Mouse (Mus musculus): ENCODE data around the gene Mxd1. TPM values are rescaled to one million over a fixed set of nuclear protein-coding genes. Genes with fewer than 3 reads are reported as not detected.
A peak's percentile ranks its signal among the peaks of the same experiment; 100 is the strongest.

Mxd1 gene
- 1 to 10 TPM; 2.7 to 3.0 TPM for total RNA-seq (2021)
- long read RNA-seq, experiment 1, full-length matches to known transcripts, result 2 of 2 reads
- long read RNA-seq, experiment 1, partial matches to known transcripts, result 0 of 2 reads
- long read RNA-seq, experiment 1, other reads (novel, unspliced or antisense), result 0 of 2 reads
- long read RNA-seq, experiment 2, full-length matches to known transcripts, result 3 of 7 reads
- long read RNA-seq, experiment 2, partial matches to known transcripts, result 0 of 7 reads
- long read RNA-seq, experiment 2, other reads (novel, unspliced or antisense), result 4 of 7 reads

GRCm38 (mm10) chr6:86668580-86669239 lies at the start of gene Mxd1:
Mxd1 (minus strand) TSS chr6:86669161.
- DNase-seq, result no peak

DNA sequence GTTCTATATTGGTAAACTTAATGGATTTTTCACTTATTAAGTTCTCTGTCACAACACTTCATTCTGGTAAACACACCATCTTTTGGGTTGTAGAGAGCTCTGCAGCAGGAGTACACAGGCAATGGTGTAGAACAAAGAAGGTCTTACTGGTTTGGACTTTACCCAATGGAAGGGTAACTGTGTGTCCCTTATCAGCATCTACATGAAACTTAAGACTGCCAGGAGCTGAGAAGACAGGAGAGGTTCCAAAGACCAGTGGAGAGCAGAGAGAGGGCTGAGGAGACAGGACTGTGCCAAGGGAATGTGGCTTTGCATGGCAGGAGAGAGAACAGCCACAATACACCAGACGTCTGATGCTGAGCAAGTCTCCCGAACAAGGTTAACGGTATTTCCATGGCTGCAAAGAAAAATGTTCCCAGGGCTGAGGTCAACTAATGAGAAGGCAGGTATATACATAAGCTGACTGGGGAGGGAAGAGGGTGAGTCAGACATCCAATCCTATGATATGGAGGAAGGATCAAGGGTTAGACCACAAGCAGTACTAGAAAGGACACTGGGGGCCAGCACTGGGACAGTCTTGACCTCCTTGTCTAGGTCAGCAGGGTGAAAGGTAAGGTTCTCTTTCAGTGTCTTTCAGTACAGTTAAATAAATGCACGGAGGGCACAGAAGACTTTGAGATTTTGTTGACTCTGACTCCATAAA lies 39.3 kb upstream of the Mxd1 start:
- DNase-seq, result no peak

GRCm38 (mm10) chr6:86702577-86702976 lies 33.6 kb upstream of the Mxd1 start:
- DNase-seq, result no peak

- DNase-seq, result no peak
Measured at GRCm38 (mm10) chr6:86697903-86698302, 28.9 kb upstream of the Mxd1 start.

- no peak for DNase-seq
Measured at GRCm38 (mm10) chr6:86696213-86696612, 27.3 kb upstream of the Mxd1 start.

DNA sequence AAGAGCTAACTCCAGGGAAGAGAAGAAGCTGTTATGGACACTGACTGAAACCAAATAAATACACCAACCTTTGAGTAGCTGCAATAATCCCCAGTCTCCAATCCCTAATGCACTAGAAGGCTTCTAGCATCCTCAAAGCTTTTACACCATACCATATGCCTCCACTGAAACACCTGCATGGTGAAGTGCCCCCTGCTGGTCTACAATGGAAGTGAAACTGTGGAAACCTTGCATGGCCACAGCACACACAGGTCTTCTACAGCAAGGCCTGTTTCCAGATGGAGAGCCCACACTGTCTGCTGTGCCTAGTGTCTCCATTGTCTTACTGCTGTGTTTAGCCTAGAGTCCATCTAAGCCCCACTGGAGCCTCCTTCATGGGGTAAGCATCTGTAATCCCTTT lies 25.5 kb upstream of the Mxd1 start:
- no peak for DNase-seq

DNA sequence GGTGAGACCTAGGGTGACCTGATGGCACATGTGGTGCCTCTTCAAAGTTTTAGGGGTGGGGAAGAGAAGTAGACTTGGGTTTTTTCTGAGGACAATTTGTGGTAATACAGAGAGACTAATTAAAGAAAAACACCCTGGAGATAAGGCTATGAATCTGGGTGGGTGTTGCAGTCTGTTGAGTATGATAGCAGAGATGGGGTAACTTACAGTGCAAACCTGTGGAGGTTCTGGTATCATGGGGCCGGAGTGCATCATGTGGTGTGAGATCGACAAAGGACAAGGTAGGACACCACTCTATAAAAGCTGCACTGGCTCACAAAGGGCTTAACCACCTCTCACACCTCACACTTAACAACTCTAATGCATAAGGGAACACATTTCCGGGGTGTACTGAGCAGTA lies 20.7 kb upstream of the Mxd1 start:
- DNase-seq, result no peak

GRCm38 (mm10) chr6:86686971-86687370 lies 18.0 kb upstream of the Mxd1 start:
- DNase-seq, result no peak

- no peak for DNase-seq
Measured at GRCm38 (mm10) chr6:86684655-86685011, 15.7 kb upstream of the Mxd1 start.

- peak; percentile 90 for DNase-seq
Measured at GRCm38 (mm10) chr6:86683872-86684654, 15.1 kb upstream of the Mxd1 start, which contains the start of gene Snrnp27. Snrnp27 (minus strand) TSS chr6:86684522.

GRCm38 (mm10) chr6:86681289-86681688 lies 12.3 kb upstream of the Mxd1 start:
- DNase-seq, result no peak

DNA sequence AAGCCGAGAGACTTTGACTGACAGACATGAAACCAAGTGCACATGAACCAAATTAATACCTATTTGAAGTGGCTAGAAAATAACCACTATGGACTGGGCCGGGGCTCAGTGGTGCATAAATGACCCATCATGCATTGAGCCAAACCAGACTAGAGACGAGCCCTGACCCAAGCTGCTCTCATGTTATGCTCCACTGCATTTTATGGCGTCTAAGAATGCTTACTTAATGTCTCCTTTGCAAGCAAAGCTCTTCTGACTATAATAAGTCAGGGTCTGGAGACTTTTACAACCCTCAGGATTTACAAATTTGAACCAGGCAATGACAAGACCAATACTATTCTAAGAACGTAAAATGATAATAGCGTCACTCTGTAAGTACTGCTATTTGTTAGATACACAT lies 9.4 kb upstream of the Mxd1 start:
- no peak for DNase-seq

- DNase-seq, result peak; percentile 21
Measured at GRCm38 (mm10) chr6:86670873-86671272, 1.9 kb upstream of the Mxd1 start.

- DNase-seq, result peak; percentile 100
Measured at GRCm38 (mm10) chr6:86669240-86669727, 323 bp upstream of the Mxd1 start.

DNA sequence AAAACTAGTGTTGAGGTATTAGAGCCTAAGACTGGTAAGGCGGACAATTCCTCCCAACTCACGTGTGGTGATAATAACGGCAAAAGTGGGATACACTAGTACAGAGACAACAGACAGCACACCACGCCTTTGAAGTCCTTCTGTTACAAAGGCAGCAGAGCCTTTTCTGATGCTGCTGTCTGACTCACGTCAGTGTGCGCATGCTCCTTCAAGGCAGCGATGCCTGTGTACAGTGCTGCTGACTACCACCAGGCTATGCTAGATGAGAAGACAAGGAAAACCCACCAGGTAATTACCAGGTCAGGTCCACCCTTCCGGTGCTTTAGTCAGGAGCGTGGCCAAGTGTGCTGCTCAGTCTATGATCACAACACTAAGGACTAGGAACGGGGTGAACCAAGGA lies 1.9 kb downstream of the Mxd1 start:
- no peak for DNase-seq

GRCm38 (mm10) chr6:86665560-86666307 lies 3.2 kb downstream of the Mxd1 start:
- no peak for DNase-seq

GRCm38 (mm10) chr6:86665076-86665475 lies 3.9 kb downstream of the Mxd1 start:
- DNase-seq, result no peak

- no peak for DNase-seq
Measured at GRCm38 (mm10) chr6:86660161-86660877, 8.6 kb downstream of the Mxd1 start.

GRCm38 (mm10) chr6:86658501-86658900 lies 10.5 kb downstream of the Mxd1 start:
- no peak for DNase-seq

GRCm38 (mm10) chr6:86654270-86654916 lies 14.6 kb downstream of the Mxd1 start:
- no peak for DNase-seq
